ENCODE assay signal across 30 mouse cellular contexts in the genomic region with DNA sequence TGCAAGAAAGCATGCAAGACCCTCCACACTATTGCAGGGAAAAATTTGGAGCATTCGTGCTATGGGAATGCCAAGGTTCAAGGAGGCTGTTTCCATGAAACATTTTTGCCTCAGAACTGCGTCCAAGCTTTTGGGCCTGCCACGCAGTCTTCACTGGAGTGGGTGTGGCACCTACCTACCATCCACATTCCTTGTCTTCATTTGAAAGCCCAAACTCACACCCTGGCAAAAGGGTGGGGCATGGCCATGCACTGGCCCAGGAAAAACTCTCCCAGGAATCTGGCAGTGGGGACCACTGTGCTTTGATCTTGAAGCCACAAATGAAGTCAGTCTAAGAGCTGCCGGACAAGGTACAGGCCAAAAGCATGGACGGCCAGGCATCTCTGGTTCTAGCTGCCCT.
"Had no signal": no experiment of that assay in that cellular context is flagged by ENCODE, and none has a peak within 500 bp of the region (broad histone marks: within the 10 kb centered on the region; RNA-seq: fewer than 3 reads in every experiment).

No protein-coding gene starts in this region.

- H3K4me2 ChIP-seq: limb, embryonic 12.5 days; limb, embryonic 13.5 days; limb, embryonic 15.5 days; liver, embryonic 11.5 days; liver, embryonic 12.5 days; liver, embryonic 13.5 days; liver, embryonic 15.5 days; lung, embryonic 14.5 days; lung, embryonic 15.5 days; midbrain, embryonic 12.5 days; midbrain, embryonic 13.5 days; midbrain, embryonic 15.5 days; neural tube, embryonic 12.5 days had no signal

- H3K27ac ChIP-seq: left cerebral cortex, adult 2 months; limb, embryonic 10.5 days; limb, embryonic 12.5 days; limb, embryonic 13.5 days; limb, embryonic 15.5 days; liver, embryonic 12.5 days; liver, embryonic 13.5 days; liver, embryonic 14.5 days; liver, embryonic 15.5 days; lung, embryonic 15.5 days; macrophage; midbrain, embryonic 10.5 days; midbrain, embryonic 12.5 days; midbrain, embryonic 13.5 days; midbrain, embryonic 15.5 days; neural tube, embryonic 12.5 days had no signal

- H3K4me1 ChIP-seq: limb, embryonic 10.5 days; limb, embryonic 12.5 days; limb, embryonic 13.5 days; limb, embryonic 15.5 days; liver, embryonic 12.5 days; liver, embryonic 13.5 days; liver, embryonic 15.5 days; lung, embryonic 15.5 days; midbrain, embryonic 15.5 days had no signal

- H3K9ac ChIP-seq: limb, embryonic 12.5 days; limb, embryonic 13.5 days; limb, embryonic 15.5 days; liver, embryonic 12.5 days; liver, embryonic 13.5 days; liver, embryonic 14.5 days; liver, embryonic 15.5 days; liver, postnatal 0 days; lung, embryonic 14.5 days; lung, embryonic 15.5 days; midbrain, embryonic 12.5 days; midbrain, embryonic 13.5 days; midbrain, embryonic 15.5 days; neural tube, embryonic 12.5 days had no signal

- H3K9me3 ChIP-seq: limb, embryonic 10.5 days; limb, embryonic 13.5 days; limb, embryonic 15.5 days; liver, embryonic 12.5 days; liver, embryonic 13.5 days; liver, embryonic 15.5 days; lung, embryonic 15.5 days; midbrain, embryonic 10.5 days; midbrain, embryonic 12.5 days; midbrain, embryonic 13.5 days; midbrain, embryonic 15.5 days had no signal

- H3K27me3 ChIP-seq: limb, embryonic 12.5 days; limb, embryonic 13.5 days; limb, embryonic 15.5 days; liver, embryonic 12.5 days; liver, embryonic 13.5 days; liver, embryonic 15.5 days; lung, embryonic 15.5 days; megakaryocyte, embryonic 14.5 days; midbrain, embryonic 12.5 days; midbrain, embryonic 13.5 days; midbrain, embryonic 15.5 days; neural tube, embryonic 12.5 days had no signal

- DNase-seq: left cerebral cortex, postnatal 4 days; liver; liver, embryonic 13.5 days; liver, postnatal 0 days; lung, adult 2 months; lung, embryonic 14.5 days; lung, postnatal 10 days; lung, postnatal 14 days; lung, postnatal 36 days; lung, postnatal 4 days had no signal

- ATAC-seq: liver, embryonic 12.5 days; liver, postnatal 0 days; lung, postnatal 0 days; midbrain, embryonic 13.5 days; midbrain, embryonic 15.5 days; midbrain, embryonic 16.5 days had no signal

- H3K4me3 ChIP-seq: left cerebral cortex, adult 2 months; limb, embryonic 10.5 days; limb, embryonic 12.5 days; limb, embryonic 13.5 days; limb, embryonic 15.5 days; liver, embryonic 12.5 days; liver, embryonic 13.5 days; liver, embryonic 15.5 days; lung, embryonic 15.5 days; megakaryocyte, embryonic 14.5 days; midbrain, embryonic 10.5 days; midbrain, embryonic 12.5 days; midbrain, embryonic 13.5 days; midbrain, embryonic 15.5 days; myocyte; neural tube, embryonic 12.5 days had no signal
